Mouse (Mus musculus): Measurements from ENCODE around the gene Gm26558. TPM values are rescaled to one million over a fixed set of nuclear protein-coding genes. Genes with fewer than 3 reads are reported as not detected.

Gene Gm26558
- polyA plus RNA-seq, 1 experiment from 2014 or later = 0.80 TPM

- Histone ChIP-seq H3K27ac (ENCODE audit: low read depth) (no peak overlapping the region), H3K36me3 (replicated peaks; ENCODE audit: insufficient read depth, low read length) (peaks cover 2% of the 10 kb centered on the region; the same call in 1 of the 2 replicates), H3K4me2 (ENCODE audit: low read depth, low read length) (no peak overlapping the region), H3K9ac (replicated peaks) (no peak overlapping the region), H3K27me3 (ENCODE audit: insufficient read depth, low read length) (no peaks in the 10 kb centered on the region), H3K4me1 (ENCODE audit: insufficient read depth) (peaks cover 19% of the 10 kb centered on the region), H3K9me3 (ENCODE audit: low read length) (no peaks in the 10 kb centered on the region), H3K4me3 (ENCODE audit: low read depth, low read length) (no peak overlapping the region)
- TF ChIP-seq EP300 (IDR thresholded peaks at IDR 0.05; ENCODE audit: low read depth) = no peak
- no peak for TF ChIP-seq CTCF (IDR thresholded peaks at IDR 0.05; ENCODE audit: low read depth)
- 70% methylated on average over 2 of the region's 2 CpGs for WGBS (ENCODE audit: insufficient replicate concordance)
- DNase-seq (no peak), ATAC-seq (no peak)
These were observed 10.6 kb upstream of the Gm26558 start for GRCm38 (mm10) chr2:70672476-70672875.

GRCm38 (mm10) chr2:70669896-70670295 lies 8.0 kb upstream of the Gm26558 start:
- H3K4me3 ChIP-seq (ENCODE audit: low read depth, low read length) = no peak overlapping the region
- H3K36me3 ChIP-seq (replicated peaks; ENCODE audit: insufficient read depth, low read length) = 0 out of 2 replicates have a peak, but pooled peaks cover 2% of the 10 kb centered on the region
- H3K9me3 ChIP-seq (ENCODE audit: low read length) = no peaks in the 10 kb centered on the region
- H3K4me1 ChIP-seq (ENCODE audit: insufficient read depth) = peaks cover 25% of the 10 kb centered on the region
- ATAC-seq (no peak), DNase-seq (no peak)
- 55% methylated on average over 2 of the region's 2 CpGs for WGBS (ENCODE audit: insufficient replicate concordance)
- no peak overlapping the region for H3K27ac ChIP-seq (ENCODE audit: low read depth)
- H3K4me2 ChIP-seq (ENCODE audit: low read depth, low read length) = no peak overlapping the region
- TF ChIP-seq EP300 (IDR thresholded peaks at IDR 0.05; ENCODE audit: low read depth) (no peak), CTCF (IDR thresholded peaks at IDR 0.05; ENCODE audit: low read depth) (no peak)
- H3K9ac ChIP-seq (replicated peaks) = no peak overlapping the region
- H3K27me3 ChIP-seq (ENCODE audit: insufficient read depth, low read length) = no peaks in the 10 kb centered on the region

DNA sequence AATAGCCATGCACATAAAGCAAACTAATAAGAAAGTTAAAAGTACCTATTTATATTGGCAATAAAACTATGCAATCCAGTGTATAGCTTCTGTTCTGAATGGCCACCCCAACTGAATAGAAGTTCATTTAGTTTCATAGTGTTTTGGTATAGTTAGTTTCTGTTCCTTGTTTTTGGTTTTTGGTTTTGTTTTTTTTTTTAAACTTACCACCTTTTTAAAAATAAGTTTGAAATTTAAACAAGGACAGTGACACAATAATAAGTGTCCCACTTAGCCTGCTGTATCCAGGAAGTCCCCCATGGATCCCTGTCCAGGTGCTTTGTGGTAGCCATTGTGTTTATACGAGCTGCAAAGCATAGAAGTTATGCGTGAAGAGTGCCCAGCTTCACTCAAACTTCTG lies 7.3 kb upstream of the Gm26558 start:
- ATAC-seq = no peak
- TF ChIP-seq CTCF (IDR thresholded peaks at IDR 0.05; ENCODE audit: low read depth) (no peak), EP300 (IDR thresholded peaks at IDR 0.05; ENCODE audit: low read depth) (no peak)
- 77% methylated on average over 2 of the region's 2 CpGs for WGBS (ENCODE audit: insufficient replicate concordance)

DNA sequence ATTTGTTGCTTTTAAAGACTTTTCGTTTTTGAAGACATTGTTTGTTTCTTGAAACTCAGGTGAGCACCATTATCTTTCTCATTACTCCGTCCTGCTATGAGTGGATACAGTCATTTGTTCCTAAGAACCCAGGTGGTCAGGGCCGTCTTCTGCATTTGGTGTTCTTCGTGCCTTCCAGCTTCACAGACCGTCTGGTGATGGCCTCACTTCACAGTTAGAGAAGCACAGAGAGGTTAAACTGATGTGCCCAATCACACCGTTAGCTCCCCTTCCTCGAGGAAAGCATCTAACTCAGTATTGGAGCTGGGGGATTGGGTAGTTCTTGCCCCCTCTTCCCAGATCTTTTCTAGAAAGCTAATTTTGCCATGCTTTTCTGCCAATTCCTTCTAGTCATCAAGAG lies 5.1 kb upstream of the Gm26558 start:
- Histone ChIP-seq H3K27ac (ENCODE audit: low read depth) (no peak overlapping the region), H3K4me3 (ENCODE audit: low read depth, low read length) (no peak overlapping the region), H3K36me3 (replicated peaks; ENCODE audit: insufficient read depth, low read length) (no peaks in the 10 kb centered on the region), H3K4me2 (ENCODE audit: low read depth, low read length) (no peak overlapping the region), H3K27me3 (ENCODE audit: insufficient read depth, low read length) (no peaks in the 10 kb centered on the region), H3K4me1 (ENCODE audit: insufficient read depth) (peaks cover 39% of the 10 kb centered on the region), H3K9me3 (ENCODE audit: low read length) (no peaks in the 10 kb centered on the region), H3K9ac (replicated peaks) (no peak overlapping the region)
- 75% methylated on average over 7 of the region's 7 CpGs for WGBS (ENCODE audit: insufficient replicate concordance)
- ATAC-seq (no peak), DNase-seq (no peak)
- no peak for TF ChIP-seq CTCF (IDR thresholded peaks at IDR 0.05; ENCODE audit: low read depth)
- no peak for TF ChIP-seq EP300 (IDR thresholded peaks at IDR 0.05; ENCODE audit: low read depth)

More for the DNA sequence above, 7.3 kb upstream of the Gm26558 start:
- no peak overlapping the region for H3K9ac ChIP-seq (replicated peaks)
- H3K27ac ChIP-seq (ENCODE audit: low read depth) = no peak overlapping the region
- peaks cover 25% of the 10 kb centered on the region for H3K4me1 ChIP-seq (ENCODE audit: insufficient read depth)
- H3K9me3 ChIP-seq (ENCODE audit: low read length) = no peaks in the 10 kb centered on the region
- DNase-seq = no peak
- 0 out of 2 replicates have a peak, but pooled peaks cover 2% of the 10 kb centered on the region for H3K36me3 ChIP-seq (replicated peaks; ENCODE audit: insufficient read depth, low read length)
- no peaks in the 10 kb centered on the region for H3K27me3 ChIP-seq (ENCODE audit: insufficient read depth, low read length)
- H3K4me3 ChIP-seq (ENCODE audit: low read depth, low read length) = no peak overlapping the region
- H3K4me2 ChIP-seq (ENCODE audit: low read depth, low read length) = no peak overlapping the region

- peak overlapping the region; percentile 88; the same call in 1 of the 2 replicates for H3K4me2 ChIP-seq (ENCODE audit: low read depth, low read length)
- 70% methylated on average over 5 of the region's 5 CpGs for WGBS (ENCODE audit: insufficient replicate concordance)
- no peak for ATAC-seq
- H3K27ac ChIP-seq (ENCODE audit: low read depth) = no peak overlapping the region
- no peaks in the 10 kb centered on the region for H3K9me3 ChIP-seq (ENCODE audit: low read length)
- H3K9ac ChIP-seq (replicated peaks) = no peak overlapping the region
- no peak for DNase-seq
- TF ChIP-seq EP300 (IDR thresholded peaks at IDR 0.05; ENCODE audit: low read depth) (no peak), CTCF (IDR thresholded peaks at IDR 0.05; ENCODE audit: low read depth) (peak; percentile 45)
- H3K36me3 ChIP-seq (replicated peaks; ENCODE audit: insufficient read depth, low read length) = no peaks in the 10 kb centered on the region
- no peaks in the 10 kb centered on the region for H3K27me3 ChIP-seq (ENCODE audit: insufficient read depth, low read length)
- H3K4me1 ChIP-seq (ENCODE audit: insufficient read depth) = peaks cover 37% of the 10 kb centered on the region
- H3K4me3 ChIP-seq (ENCODE audit: low read depth, low read length) = no peak overlapping the region
These were observed 1.9 kb upstream of the Gm26558 start for GRCm38 (mm10) chr2:70663764-70664163.

GRCm38 (mm10) chr2:70660887-70661714 lies 807 bp downstream of the Gm26558 start, which contains the start of gene Gorasp2:
Gene Gorasp2 (plus strand): TSS chr2:70661576.
- peak within 1 kb of the TSS; percentile 87 for H3K4me3 ChIP-seq (ENCODE audit: low read depth, low read length)
- ATAC-seq = peak; percentile 95
- peaks cover 23% of the 10 kb centered on the region for H3K4me1 ChIP-seq (ENCODE audit: insufficient read depth)
- peak within 1 kb of the TSS; percentile 97 for H3K9ac ChIP-seq (replicated peaks)
- H3K9me3 ChIP-seq (ENCODE audit: low read length) = no peaks in the 10 kb centered on the region
- peak; percentile 60; the same call in 1 of the 2 replicates for TF ChIP-seq EP300 (IDR thresholded peaks at IDR 0.05; ENCODE audit: low read depth)
- peak; percentile 98 for TF ChIP-seq CTCF (IDR thresholded peaks at IDR 0.05; ENCODE audit: low read depth)
- no peaks in the 10 kb centered on the region for H3K36me3 ChIP-seq (replicated peaks; ENCODE audit: insufficient read depth, low read length)
- 2% methylated on average over 64 of the region's 64 CpGs for WGBS (ENCODE audit: insufficient replicate concordance)
- H3K4me2 ChIP-seq (ENCODE audit: low read depth, low read length) = peak within 1 kb of the TSS; percentile 88
- no peaks in the 10 kb centered on the region for H3K27me3 ChIP-seq (ENCODE audit: insufficient read depth, low read length)
- H3K27ac ChIP-seq (ENCODE audit: low read depth) = peak within 1 kb of the TSS; percentile 98
- DNase-seq = peak; percentile 97
